Mouse (Mus musculus) bone marrow macrophage, adult 2 months (primary cell): ENCODE results near the gene Trim28.

Experiments
- CTCF ChIP-seq: IDR thresholded peaks from 2 replicates; pipeline ENCODE4 v1.5.1; 2012; ENCODE audit warnings: low read depth, mild to moderate bottlenecking, low read length, moderate library complexity
- POLR2A ChIP-seq: IDR thresholded peaks from 2 replicates; pipeline ENCODE4 v1.6.1; 2012; ENCODE audit warnings: mild to moderate bottlenecking, low read depth, low read length, borderline replicate concordance

- TF ChIP-seq POLR2A (no peak), CTCF (no peak)
These were observed 11.3 kb upstream of the Trim28 start for GRCm38 (mm10) chr7:12987409-12988189.
